Mouse (Mus musculus): ENCODE data around the gene Zbtb3.

The Zbtb3 gene

GRCm38 (mm10) chr19:8802130-8802821, at the start of gene Zbtb3:
Gene Zbtb3, plus strand, starts transcription at chr19:8802555.
- in situ Hi-C loops (cut with MboI), result no loop called here

- in situ Hi-C loops (cut with MboI), result no loop called here
These were observed 46.7 kb upstream of the Zbtb3 start for GRCm38 (mm10) chr19:8755652-8756051.

GRCm38 (mm10) chr19:8756635-8757387, 45.5 kb upstream of the Zbtb3 start, which contains the start of gene Nxf1:
Gene Nxf1, plus strand, starts transcription at chr19:8757073.
- in situ Hi-C loops (cut with MboI), result no loop called here

GRCm38 (mm10) chr19:8757471-8757998, 44.8 kb upstream of the Zbtb3 start:
- in situ Hi-C loops (cut with MboI), result no loop called here

- in situ Hi-C loops (cut with MboI), result no loop called here
These were observed 43.5 kb upstream of the Zbtb3 start for GRCm38 (mm10) chr19:8758899-8759298.

- in situ Hi-C loops (cut with MboI), result no loop called here
These were observed 41.6 kb upstream of the Zbtb3 start for GRCm38 (mm10) chr19:8760757-8761156.

- in situ Hi-C loops (cut with MboI), result no loop called here
These were observed 39.1 kb upstream of the Zbtb3 start for GRCm38 (mm10) chr19:8763276-8763675.

- in situ Hi-C loops (cut with MboI), result no loop called here
These were observed 36.8 kb upstream of the Zbtb3 start for GRCm38 (mm10) chr19:8765562-8765961.

- in situ Hi-C loops (cut with MboI), result no loop called here
These were observed 31.6 kb upstream of the Zbtb3 start, which contains the start of gene Tmem223 for GRCm38 (mm10) chr19:8770567-8771270. Gene Tmem223, plus strand, starts transcription at chr19:8770996.

GRCm38 (mm10) chr19:8772996-8773395, 29.4 kb upstream of the Zbtb3 start:
- in situ Hi-C loops (cut with MboI), result no loop called here

GRCm38 (mm10) chr19:8773409-8773808, 28.9 kb upstream of the Zbtb3 start:
- in situ Hi-C loops (cut with MboI), result no loop called here

- in situ Hi-C loops (cut with MboI), result no loop called here
These were observed 28.1 kb upstream of the Zbtb3 start, which contains the start of gene Tmem179b for GRCm38 (mm10) chr19:8774086-8774835. Gene Tmem179b, minus strand, starts transcription at chr19:8774467.

- in situ Hi-C loops (cut with MboI), result no loop called here
These were observed 27.4 kb upstream of the Zbtb3 start for GRCm38 (mm10) chr19:8774951-8775421.

GRCm38 (mm10) chr19:8786008-8786781, 16.2 kb upstream of the Zbtb3 start, which contains the start of gene Taf6l:
Gene Taf6l, minus strand, starts transcription at chr19:8786417.
- in situ Hi-C loops (cut with MboI), result no loop called here

- in situ Hi-C loops (cut with MboI), result no loop called here
These were observed 13.8 kb upstream of the Zbtb3 start for GRCm38 (mm10) chr19:8788521-8788920.

- in situ Hi-C loops (cut with MboI), result no loop called here
These were observed 13.2 kb upstream of the Zbtb3 start for GRCm38 (mm10) chr19:8789171-8789570.

GRCm38 (mm10) chr19:8790171-8790570, 12.2 kb upstream of the Zbtb3 start:
- in situ Hi-C loops (cut with MboI), result no loop called here

GRCm38 (mm10) chr19:8798264-8798946, 4.0 kb upstream of the Zbtb3 start, which contains the start of gene Polr2g:
Gene Polr2g, minus strand, starts transcription at chr19:8798577.
- in situ Hi-C loops (cut with MboI), result no loop called here

- in situ Hi-C loops (cut with MboI), result no loop called here
These were observed 3.4 kb upstream of the Zbtb3 start for GRCm38 (mm10) chr19:8798947-8799315.

Measured in mature B cell (primary cell).